Mouse (Mus musculus): ENCODE data around the gene Gtpbp2.

DNA sequence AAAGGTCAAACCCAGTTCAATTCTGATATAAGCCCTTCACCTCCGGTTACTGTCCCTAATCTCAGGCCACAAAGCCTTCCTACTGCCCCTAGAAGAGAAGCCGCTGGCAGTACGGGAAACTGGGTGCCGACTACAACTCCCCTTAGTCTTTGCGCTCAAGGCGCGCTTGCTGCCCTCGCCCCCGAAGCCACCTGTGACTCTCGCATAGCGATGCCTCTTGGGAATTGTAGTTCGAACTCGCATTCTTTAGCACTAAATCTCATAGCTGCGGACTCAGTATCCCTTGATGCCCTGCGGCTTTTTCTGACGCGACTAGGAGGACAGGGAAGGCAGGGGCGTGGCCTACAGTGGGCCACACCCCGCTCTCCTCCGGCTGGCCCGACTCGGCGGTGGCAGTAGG is at the start of gene Gtpbp2:
- TF ChIP-seq CTCF (IDR thresholded peaks at IDR 0.05), result no peak
- no peak; the same call in 1 of the 2 replicates for TF ChIP-seq EP300 (IDR thresholded peaks at IDR 0.05)
